Mouse (Mus musculus) kidney, embryonic 16.5 days (tissue): Measurements from ENCODE around the gene Lamb2. TPM values are rescaled to one million over a fixed set of nuclear protein-coding genes. Genes with fewer than 3 reads are reported as not detected.

Experiments used
- ATAC-seq: fragments of 200-750 bp; cut with Nextera tagmentation; 2 replicates; pipeline ENCODE4 v1.8.0; 2017; ENCODE audit warnings: moderate TSS enrichment; ENCODE audit not compliant: low FRiP score, low TSS enrichment
- H3K27ac ChIP-seq: fragments of 300-500 bp; sonication (generic); 2 replicates; pipeline ENCODE4 v1.5.1; 2014; ENCODE audit warnings: low read length
- H3K27me3 ChIP-seq: fragments of 300-500 bp; sonication (generic); 2 replicates; pipeline ENCODE4 v1.6.1; 2014; ENCODE audit warnings: low read length, control low read depth, mixed read lengths; ENCODE audit not compliant: insufficient read depth
- H3K36me3 ChIP-seq: fragments of 300-500 bp; sonication (generic); 2 replicates; pipeline ENCODE4 v1.6.1; 2014; ENCODE audit warnings: low read length, control low read depth, mixed read lengths; ENCODE audit not compliant: insufficient read depth
- H3K4me1 ChIP-seq: fragments of 300-500 bp; sonication (generic); 2 replicates; pipeline ENCODE4 v1.6.1; 2014; ENCODE audit warnings: low read length, control low read depth, mixed read lengths; ENCODE audit not compliant: insufficient read depth
- H3K4me2 ChIP-seq: fragments of 300-500 bp; sonication (generic); replicated peaks from 2 replicates; pipeline ENCODE4 v1.6.1; 2014; ENCODE audit warnings: low read depth, low read length
- H3K4me3 ChIP-seq: fragments of 300-500 bp; sonication (generic); 2 replicates; pipeline ENCODE4 v1.5.1; 2014; ENCODE audit warnings: mild to moderate bottlenecking, low read length
- H3K9ac ChIP-seq: fragments of 300-500 bp; sonication (generic); replicated peaks from 2 replicates; pipeline ENCODE4 v1.6.1; 2014; ENCODE audit warnings: low read length
- H3K9me3 ChIP-seq: fragments of 300-500 bp; sonication (generic); 2 replicates; pipeline ENCODE4 v1.6.1; 2016; ENCODE audit warnings: low read length, control low read depth
- whole genome bisulfite sequencing: fragments of 180-500 bp; shearing (Covaris S2); extraction: QIAGEN DNeasy Blood & Tissue Kit; methylation state at CpG from one replicate; pipeline ENCODE4 v1.1.7; 2014; 5-methylcytosine and 5-hydroxymethylcytosine counted together
- polyA plus RNA-seq: library from polyadenylated mRNA; unstranded; fragments of >200 nt; fragmentation: Nextera tagmentation; extraction: Ambion mirVana; gene quantifications from 2 replicates; pipeline ENCODE4 v1.2.1, GENCODE M21; 2015

The Lamb2 gene
- polyA plus RNA-seq, 1 experiment from 2014 or later: 73.6 TPM

DNA sequence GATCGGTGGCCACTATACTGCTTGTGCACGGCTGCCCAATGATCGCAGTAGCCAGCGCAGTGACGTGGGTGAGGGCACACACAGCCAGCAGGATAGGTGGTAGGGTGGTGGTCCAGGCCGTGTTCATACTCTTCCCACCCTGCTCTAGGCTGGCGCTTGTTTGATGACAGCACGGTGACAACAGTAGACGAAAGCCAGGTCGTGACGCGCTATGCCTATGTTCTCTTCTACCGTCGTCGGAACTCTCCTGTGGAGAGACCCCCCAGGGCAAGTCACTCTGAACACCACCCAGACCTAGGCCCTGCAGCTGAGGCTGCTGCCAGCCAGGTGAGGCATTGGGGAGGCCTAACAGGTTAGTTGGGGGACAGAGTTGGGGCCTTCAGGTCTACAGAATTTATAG, 20.4 kb downstream of the Lamb2 start:
- Histone ChIP-seq H3K27ac (no peak overlapping the region), H3K27me3 (no peaks in the 10 kb centered on the region), H3K36me3 (peaks cover 82% of the 10 kb centered on the region), H3K9me3 (no peaks in the 10 kb centered on the region), H3K4me2 (no peak overlapping the region), H3K4me3 (no peak overlapping the region), H3K4me1 (no peaks in the 10 kb centered on the region), H3K9ac (no peak overlapping the region)
- WGBS: 96% methylated on average over 15 of the region's 15 CpGs
- ATAC-seq: no peak

- H3K27me3 ChIP-seq: no peaks in the 10 kb centered on the region
- 86% methylated on average over 7 of the region's 7 CpGs for WGBS
- H3K9ac ChIP-seq: no peak overlapping the region; the same call in 1 of the 2 replicates
- no peaks in the 10 kb centered on the region for H3K9me3 ChIP-seq
- H3K4me1 ChIP-seq: peaks cover 10% of the 10 kb centered on the region
- no peak for ATAC-seq
- peaks cover 37% of the 10 kb centered on the region for H3K36me3 ChIP-seq
- H3K4me3 ChIP-seq: peak overlapping the region; percentile 76
- H3K4me2 ChIP-seq: peak overlapping the region; percentile 93
- H3K27ac ChIP-seq: peak overlapping the region; percentile 67; the same call in 1 of the 2 replicates
Observed at GRCm38 (mm10) chr9:108506901-108507300, 27.4 kb downstream of the Lamb2 start.

DNA sequence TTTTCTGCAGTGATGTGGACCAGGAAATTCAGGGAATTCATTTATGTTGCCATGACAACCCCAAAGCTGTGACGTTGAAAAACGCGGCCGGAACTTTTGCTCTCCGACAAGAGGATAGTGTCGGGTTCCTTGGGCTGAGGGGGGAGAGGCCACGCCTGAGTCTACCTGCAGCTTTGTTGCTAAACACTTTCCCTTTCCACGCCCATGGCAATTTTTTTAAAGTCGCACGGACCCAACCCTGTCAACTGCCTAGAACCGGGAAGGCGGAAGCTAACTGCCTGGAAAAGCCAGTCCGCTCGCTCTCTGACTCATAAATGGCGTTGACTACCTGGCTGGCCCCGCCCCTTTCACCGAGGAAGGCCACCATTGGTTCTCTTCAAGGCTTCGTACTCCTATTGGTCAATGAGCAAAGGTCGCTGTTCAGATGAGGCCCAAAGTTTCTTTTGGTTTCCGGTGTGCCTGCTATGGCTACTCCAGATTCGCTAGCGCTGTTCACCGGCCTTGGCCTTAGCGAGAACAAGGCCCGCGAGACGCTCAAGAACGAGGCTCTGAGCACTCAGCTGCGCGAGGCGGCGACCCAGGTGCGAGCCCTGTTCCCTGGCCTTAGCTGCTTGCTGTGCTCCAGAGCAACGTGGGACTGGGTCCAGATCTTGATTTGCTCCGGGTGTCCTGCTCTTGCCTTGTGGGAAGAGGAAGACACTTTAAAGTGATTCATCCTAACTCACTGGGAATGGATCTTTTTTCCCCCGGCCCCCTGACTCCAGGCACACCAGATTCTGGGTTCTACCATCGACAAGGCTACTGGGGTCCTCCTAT, 28.3 kb downstream of the Lamb2 start, which contains the start of gene Qars:
Gene Qars, plus strand, starts transcription at position 88 of the 816 bp plus-strand sequence.
- H3K9me3 ChIP-seq: no peaks in the 10 kb centered on the region
- peak within 1 kb of the TSS; percentile 93 for H3K4me2 ChIP-seq
- H3K27ac ChIP-seq: peak within 1 kb of the TSS; percentile 82
- peaks cover 10% of the 10 kb centered on the region for H3K4me1 ChIP-seq
- WGBS: under 1% methylated on average over 37 of the region's 37 CpGs
- peaks cover 40% of the 10 kb centered on the region for H3K36me3 ChIP-seq
- H3K9ac ChIP-seq: peak within 1 kb of the TSS; percentile 81
- H3K27me3 ChIP-seq: no peaks in the 10 kb centered on the region
- peak; percentile 98 for ATAC-seq
- peak within 1 kb of the TSS; percentile 76 for H3K4me3 ChIP-seq

DNA sequence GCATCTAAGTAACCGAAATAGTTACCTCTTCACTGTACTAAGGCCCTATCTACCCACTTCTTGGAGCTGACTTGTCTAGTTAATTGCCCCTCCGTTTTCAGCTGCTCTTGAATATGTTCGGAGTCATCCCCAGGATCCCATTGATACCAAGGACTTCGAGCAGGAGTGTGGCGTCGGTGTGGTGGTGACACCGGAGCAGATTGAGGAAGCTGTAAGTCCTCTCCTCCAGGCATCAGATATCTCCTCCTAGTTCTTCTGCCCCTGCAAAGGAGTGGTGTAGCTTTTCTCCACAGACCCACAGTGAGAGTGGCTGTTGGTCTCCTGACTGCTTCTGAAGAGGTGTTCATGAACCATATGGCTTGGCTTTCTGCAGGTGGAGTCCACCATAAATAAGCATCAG, 29.2 kb downstream of the Lamb2 start:
- H3K27ac ChIP-seq: no peak overlapping the region
- peak overlapping the region; percentile 81 for H3K9ac ChIP-seq
- peak overlapping the region; percentile 76 for H3K4me3 ChIP-seq
- H3K4me1 ChIP-seq: peaks cover 10% of the 10 kb centered on the region
- peaks cover 40% of the 10 kb centered on the region for H3K36me3 ChIP-seq
- no peak for ATAC-seq
- no peaks in the 10 kb centered on the region for H3K9me3 ChIP-seq
- 81% methylated on average over 7 of the region's 7 CpGs for WGBS
- H3K27me3 ChIP-seq: no peaks in the 10 kb centered on the region
- H3K4me2 ChIP-seq: peak overlapping the region; percentile 93

DNA sequence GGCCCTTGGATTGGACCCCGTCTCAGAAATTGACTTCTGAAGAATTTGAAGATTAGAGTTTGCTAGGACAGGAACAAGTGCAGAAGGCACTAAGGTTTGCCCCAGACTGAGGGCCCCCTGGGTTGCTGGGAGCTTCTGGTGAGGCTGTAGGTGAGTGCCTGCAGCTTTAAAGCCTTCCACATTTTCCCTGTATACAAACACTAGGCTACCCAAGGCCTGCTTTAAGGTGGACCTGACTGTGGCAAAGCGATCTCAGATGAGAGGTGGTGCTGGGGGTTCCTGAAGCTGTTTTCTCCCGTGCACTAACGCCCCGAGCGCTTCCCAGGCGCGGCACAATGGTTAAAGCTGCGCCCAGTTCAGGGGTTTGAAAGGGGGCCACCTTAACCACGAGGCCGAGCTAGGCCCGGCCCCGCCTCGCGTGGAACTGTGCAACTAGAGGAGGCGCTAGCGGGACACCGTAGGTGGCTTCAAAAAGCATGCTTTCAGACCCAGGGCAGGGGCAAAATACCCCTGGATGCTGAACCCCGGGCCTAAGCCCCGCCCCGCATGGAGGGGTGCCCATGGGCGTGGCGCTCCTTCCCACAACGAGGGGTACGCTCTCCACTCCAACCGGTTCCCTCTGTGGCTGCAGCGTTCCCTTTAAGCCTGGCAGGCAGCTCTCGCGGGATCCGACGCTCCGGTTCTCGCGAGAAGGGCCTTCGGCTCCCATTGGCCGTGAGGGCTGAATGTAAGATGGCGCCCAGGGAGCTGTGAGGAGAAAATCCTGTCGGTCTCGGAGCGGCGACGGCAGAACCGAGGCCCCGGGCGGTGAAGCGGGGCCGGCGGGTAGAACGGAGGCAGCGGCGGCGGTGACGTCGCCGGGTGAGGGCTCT, 37.1 kb downstream of the Lamb2 start, which contains the start of gene Qrich1:
Gene Qrich1, plus strand, starts transcription at position 427 of the 872 bp plus-strand sequence.
- peak; percentile 97 for ATAC-seq
- Histone ChIP-seq H3K4me2 (peak within 1 kb of the TSS; percentile 82), H3K9ac (peak within 1 kb of the TSS; percentile 99), H3K9me3 (no peaks in the 10 kb centered on the region), H3K4me1 (peaks cover 15% of the 10 kb centered on the region), H3K27ac (peak within 1 kb of the TSS; percentile 100), H3K27me3 (no peaks in the 10 kb centered on the region), H3K36me3 (peaks cover 38% of the 10 kb centered on the region), H3K4me3 (peak within 1 kb of the TSS; percentile 98)
- under 1% methylated on average over 55 of the region's 55 CpGs for WGBS

GRCm38 (mm10) chr9:108517253-108517930, 37.9 kb downstream of the Lamb2 start:
- Histone ChIP-seq H3K9ac (peak overlapping the region; percentile 99), H3K4me1 (peaks cover 15% of the 10 kb centered on the region), H3K27ac (peak overlapping the region; percentile 100), H3K27me3 (no peaks in the 10 kb centered on the region), H3K36me3 (peaks cover 31% of the 10 kb centered on the region), H3K9me3 (no peaks in the 10 kb centered on the region), H3K4me3 (peak overlapping the region; percentile 98), H3K4me2 (peak overlapping the region; percentile 82)
- ATAC-seq: peak; percentile 82
- under 1% methylated on average over 72 of the region's 95 CpGs for WGBS

DNA sequence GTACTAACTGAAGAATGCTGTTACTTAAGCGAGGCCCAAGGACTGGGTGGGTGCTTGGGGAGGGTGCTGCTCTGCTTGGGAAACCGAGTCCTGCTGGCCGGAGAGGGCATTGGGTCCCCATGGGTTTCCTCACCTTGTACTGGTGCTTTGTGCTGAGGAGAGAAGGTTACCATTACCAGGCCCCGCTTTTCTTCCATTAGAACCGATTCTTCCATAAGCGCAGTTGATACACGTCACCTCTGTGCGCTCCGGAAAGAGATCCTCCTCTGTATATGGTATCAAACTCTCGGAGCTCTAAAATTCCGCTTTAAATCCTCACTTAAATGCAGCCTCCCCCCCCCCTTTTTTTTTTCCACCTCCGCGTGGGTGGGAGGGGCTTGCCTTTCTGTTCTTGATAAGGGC, 38.4 kb downstream of the Lamb2 start:
- Histone ChIP-seq H3K27me3 (no peaks in the 10 kb centered on the region), H3K36me3 (peaks cover 26% of the 10 kb centered on the region), H3K27ac (peak overlapping the region; percentile 100), H3K9ac (peak overlapping the region; percentile 99), H3K9me3 (no peaks in the 10 kb centered on the region), H3K4me3 (peak overlapping the region; percentile 98), H3K4me2 (peak overlapping the region; percentile 82), H3K4me1 (peaks cover 15% of the 10 kb centered on the region)
- WGBS: 1% methylated on average over 13 of the region's 13 CpGs
- ATAC-seq: peak; percentile 13; the same call in 1 of the 2 replicates

DNA sequence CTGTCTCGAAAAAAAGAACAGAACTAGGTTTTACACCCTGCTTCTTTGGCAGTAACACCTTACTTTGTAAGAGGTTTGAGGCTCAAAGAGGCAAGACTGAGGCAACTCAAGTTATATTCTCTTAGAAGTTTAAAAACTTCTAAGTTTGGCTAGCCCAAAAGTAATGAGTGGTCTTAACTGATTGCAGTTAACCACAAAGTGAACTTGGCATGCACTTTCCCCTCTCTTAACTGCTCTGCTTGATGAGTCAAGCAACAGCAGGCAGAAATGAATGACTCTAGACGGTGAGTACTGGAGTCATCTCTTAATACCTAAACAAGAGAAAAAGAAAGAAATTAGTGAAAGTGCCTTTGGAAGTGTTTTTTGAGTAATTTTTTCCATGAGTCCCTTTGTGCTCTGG, 42.1 kb downstream of the Lamb2 start:
- Histone ChIP-seq H3K9ac (no peak overlapping the region), H3K4me2 (no peak overlapping the region), H3K36me3 (peaks cover 4% of the 10 kb centered on the region; the same call in 1 of the 2 replicates), H3K27me3 (no peaks in the 10 kb centered on the region), H3K9me3 (no peaks in the 10 kb centered on the region), H3K4me3 (no peak overlapping the region), H3K27ac (no peak overlapping the region), H3K4me1 (peaks cover 9% of the 10 kb centered on the region)
- WGBS: 85% methylated on average over 2 of the region's 2 CpGs
- no peak for ATAC-seq

GRCm38 (mm10) chr9:108523341-108523740, 43.8 kb downstream of the Lamb2 start:
- WGBS: 95% methylated on average over 4 of the region's 4 CpGs
- no peak overlapping the region for H3K4me2 ChIP-seq
- no peaks in the 10 kb centered on the region for H3K27me3 ChIP-seq
- H3K9me3 ChIP-seq: no peaks in the 10 kb centered on the region
- no peak overlapping the region for H3K4me3 ChIP-seq
- peaks cover 5% of the 10 kb centered on the region for H3K36me3 ChIP-seq
- no peak overlapping the region for H3K9ac ChIP-seq
- H3K27ac ChIP-seq: no peak overlapping the region
- ATAC-seq: no peak
- H3K4me1 ChIP-seq: peaks cover 9% of the 10 kb centered on the region
